Mouse (Mus musculus) ovary, adult 18-20 months (tissue): ENCODE results near the gene Cacng7.
"Not testable (repeated sequence)": the region's sequence is repeated elsewhere in the genome, so short reads cannot be mapped to it uniquely, and the experiment has no call there.

Experiments
- DNase-seq: peaks from one replicate; pipeline ENCODE4 v3.0.0; 2022; ENCODE audit warnings: low spot score, mixed read lengths

The Cacng7 gene

GRCm38 (mm10) chr7:3332619-3333521 is at the start of gene Cacng7:
TSS of gene Cacng7 (plus strand) at chr7:3332955.
- DNase-seq, result no peak

GRCm38 (mm10) chr7:3283081-3283875 is 49.5 kb upstream of the Cacng7 start:
- DNase-seq, result no peak

- no peak for DNase-seq
Measured at GRCm38 (mm10) chr7:3284604-3285003, 48.2 kb upstream of the Cacng7 start.

- no peak for DNase-seq
Measured at GRCm38 (mm10) chr7:3286036-3286435, 46.7 kb upstream of the Cacng7 start.

GRCm38 (mm10) chr7:3287186-3287585 is 45.6 kb upstream of the Cacng7 start:
- DNase-seq, result no peak

- DNase-seq, result peak; percentile 79
Measured at GRCm38 (mm10) chr7:3288976-3289970, 43.5 kb upstream of the Cacng7 start, which contains the start of the genes Myadm and Prkcg. TSS of gene Myadm (plus strand) at chr7:3289080. TSS of gene Prkcg (plus strand) at chr7:3289179.

- peak; percentile 96 for DNase-seq
Measured at GRCm38 (mm10) chr7:3290257-3291033, 42.3 kb upstream of the Cacng7 start.

GRCm38 (mm10) chr7:3291197-3291596 is 41.6 kb upstream of the Cacng7 start:
- no peak for DNase-seq

- DNase-seq, result no peak
Measured at GRCm38 (mm10) chr7:3291764-3292163, 41.0 kb upstream of the Cacng7 start.

- DNase-seq, result not testable (repeated sequence)
Measured at GRCm38 (mm10) chr7:3292271-3292670, 40.5 kb upstream of the Cacng7 start.

GRCm38 (mm10) chr7:3292791-3293190 is 40.0 kb upstream of the Cacng7 start:
- peak; percentile 93 for DNase-seq

GRCm38 (mm10) chr7:3294794-3295193 is 38.0 kb upstream of the Cacng7 start:
- no peak for DNase-seq

- DNase-seq, result no peak
Measured at GRCm38 (mm10) chr7:3295321-3296110, 37.2 kb upstream of the Cacng7 start.

GRCm38 (mm10) chr7:3296711-3297110 is 36.0 kb upstream of the Cacng7 start:
- DNase-seq, result no peak

- DNase-seq, result no peak
Measured at GRCm38 (mm10) chr7:3299941-3300617, 32.7 kb upstream of the Cacng7 start.

- DNase-seq, result no peak
Measured at GRCm38 (mm10) chr7:3300891-3301627, 31.7 kb upstream of the Cacng7 start.

- DNase-seq, result no peak
Measured at GRCm38 (mm10) chr7:3301628-3302555, 30.9 kb upstream of the Cacng7 start.
